In the genomic region with DNA sequence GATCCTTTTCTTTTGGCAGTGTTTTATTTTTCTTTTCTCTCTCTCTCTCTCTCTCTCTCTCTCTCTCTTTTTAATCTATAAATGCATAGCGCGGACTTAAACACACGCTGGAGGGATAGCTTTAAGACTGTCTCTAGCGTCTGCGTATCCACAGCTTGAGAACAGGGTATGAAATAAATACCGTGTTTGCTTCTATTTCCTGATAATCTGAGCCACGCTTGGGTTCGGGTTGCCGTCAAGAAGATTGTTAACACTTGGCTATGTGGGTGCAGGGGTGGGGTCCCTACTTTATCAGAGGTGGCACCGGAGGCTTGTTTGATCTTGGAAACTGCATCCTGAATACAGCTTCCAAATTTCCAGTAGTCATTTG, we compare ENCODE assay signal across 8 mouse cellular contexts. TPM values are rescaled to one million over a fixed set of nuclear protein-coding genes. Genes with fewer than 3 reads are reported as not detected.
DNase-seq lines count a peak whose midpoint lies in the region; ATAC-seq and TF ChIP-seq lines count a peak whose summit lies in the region.

No protein-coding gene starts in this region.

- peak overlapping the region; percentile 58 for H3K4me3 ChIP-seq in heart, embryonic 10.5 days
- peak overlapping the region; percentile 39 for H3K4me3 ChIP-seq in limb, embryonic 14.5 days (replicated peaks; ENCODE audit: low read length)

- no peak overlapping the region for H3K27ac ChIP-seq in heart, embryonic 10.5 days
- no peak overlapping the region for H3K27ac ChIP-seq in limb, embryonic 14.5 days (replicated peaks; ENCODE audit: low read depth, low read length)

- H3K27me3 ChIP-seq in heart, embryonic 10.5 days (ENCODE audit: insufficient read depth, poor library complexity, severe bottlenecking) = no peaks in the 10 kb centered on the region
- no peaks in the 10 kb centered on the region for H3K27me3 ChIP-seq in limb, embryonic 14.5 days (ENCODE audit: control insufficient read depth, insufficient read depth, low read length)

- H3K9ac ChIP-seq in limb, embryonic 14.5 days (ENCODE audit: low read depth, low read length, severe bottlenecking) = peak overlapping the region; percentile 38; the same call in 1 of the 2 replicates

- H3K9me3 ChIP-seq in heart, embryonic 10.5 days = no peaks in the 10 kb centered on the region
- H3K9me3 ChIP-seq in limb, embryonic 14.5 days (ENCODE audit: control insufficient read depth, low read length) = no peaks in the 10 kb centered on the region

- peak overlapping the region; percentile 66 for H3K4me2 ChIP-seq in limb, embryonic 14.5 days (replicated peaks; ENCODE audit: low read depth, low read length, severe bottlenecking)

- 11% methylated on average over 10 of the region's 10 CpGs for WGBS in heart, embryonic 10.5 days
- WGBS in limb, embryonic 14.5 days = 4% methylated on average over 10 of the region's 10 CpGs

- no peak for TF ChIP-seq POLR2A in limb, embryonic 14.5 days (IDR thresholded peaks at IDR 0.05; ENCODE audit: borderline replicate concordance, extremely low read depth, insufficient read depth, insufficient read length)

- no peak for ATAC-seq in limb, embryonic 14.5 days (ENCODE audit: low FRiP score, low read depth)

- DNase-seq in heart, embryonic 10.5 days (ENCODE audit: low spot score) = no peak
- DNase-seq in heart, postnatal 4 days = no peak
- peak; percentile 33 to 51 for DNase-seq in right cerebral cortex, adult 2 months (ENCODE audit: low spot score in 2 of 2)
- DNase-seq in right cerebral cortex, postnatal 36 days (ENCODE audit: low spot score in 2 of 2) = no peak
- no peak for DNase-seq in limb, embryonic 14.5 days (ENCODE audit: low spot score)
- no peak for DNase-seq in adrenal gland, postnatal 36 days
- DNase-seq in gastrocnemius, adult 18-20 months (ENCODE audit: low spot score) = no peak
- no peak for DNase-seq in kidney, postnatal 10 days

- no peaks in the 10 kb centered on the region for H3K36me3 ChIP-seq in heart, embryonic 10.5 days
- no peaks in the 10 kb centered on the region; the same call in 1 of the 2 replicates for H3K36me3 ChIP-seq in limb, embryonic 14.5 days (ENCODE audit: control insufficient read depth, insufficient read depth, low read length)

- H3K4me1 ChIP-seq in heart, embryonic 10.5 days = no peaks in the 10 kb centered on the region
- H3K4me1 ChIP-seq in limb, embryonic 14.5 days (ENCODE audit: control insufficient read depth, insufficient read depth, low read length) = no peaks in the 10 kb centered on the region

RNA-seq across cellular contexts. Expression of a gene that starts 1.2 kb away (rescaled TPM):
- 1.0 and 2.1 TPM in 2 replicates for polyA plus RNA-seq in heart, embryonic 10.5 days (2016; fragmentation: Nextera tagmentation; extraction: Ambion mirVana)
- total RNA-seq in heart, postnatal 4 days (2021) = under 1 TPM in 1 of 2 experiments, not detected in 1; 0.16 TPM
- 2.2 and 2.3 TPM in 2 replicates for polyA plus RNA-seq in limb, embryonic 14.5 days (2012; rRNA removed)
- polyA plus RNA-seq in limb, embryonic 14.5 days (2014; fragmentation: Nextera tagmentation; extraction: Ambion mirVana) = 3.6 and 4.5 TPM in 2 replicates
- total RNA-seq in adrenal gland, postnatal 36 days (2021) = 1 to 10 TPM; 2.2 to 2.8 TPM
- under 1 TPM in 1 of 2 experiments, not detected in 1; 0.07 TPM for total RNA-seq in gastrocnemius, adult 18-20 months (2021)

Comparison
In these comparisons a context has a peak if more than half of its experiments do, and no peak if none do; other contexts are left out.
1. DNase-seq: peak in right cerebral cortex, adult 2 months (2 of 2); none in heart, embryonic 10.5 days (single experiment), heart, postnatal 4 days (single experiment), right cerebral cortex, postnatal 36 days (0 of 2), limb, embryonic 14.5 days (single experiment), adrenal gland, postnatal 36 days (0 of 2), gastrocnemius, adult 18-20 months (single experiment) and kidney, postnatal 10 days (single experiment).